Mouse (Mus musculus) MN1 (cell line): ENCODE results near the gene Nt5c2.
A peak's percentile ranks its signal among the peaks of the same experiment; 100 is the strongest.

Experiments used
- DNase-seq: peaks from one replicate; pipeline ENCODE4 v3.0.0-alpha.2; 2016; ENCODE audit warnings: low spot score

Nt5c2 gene

DNA sequence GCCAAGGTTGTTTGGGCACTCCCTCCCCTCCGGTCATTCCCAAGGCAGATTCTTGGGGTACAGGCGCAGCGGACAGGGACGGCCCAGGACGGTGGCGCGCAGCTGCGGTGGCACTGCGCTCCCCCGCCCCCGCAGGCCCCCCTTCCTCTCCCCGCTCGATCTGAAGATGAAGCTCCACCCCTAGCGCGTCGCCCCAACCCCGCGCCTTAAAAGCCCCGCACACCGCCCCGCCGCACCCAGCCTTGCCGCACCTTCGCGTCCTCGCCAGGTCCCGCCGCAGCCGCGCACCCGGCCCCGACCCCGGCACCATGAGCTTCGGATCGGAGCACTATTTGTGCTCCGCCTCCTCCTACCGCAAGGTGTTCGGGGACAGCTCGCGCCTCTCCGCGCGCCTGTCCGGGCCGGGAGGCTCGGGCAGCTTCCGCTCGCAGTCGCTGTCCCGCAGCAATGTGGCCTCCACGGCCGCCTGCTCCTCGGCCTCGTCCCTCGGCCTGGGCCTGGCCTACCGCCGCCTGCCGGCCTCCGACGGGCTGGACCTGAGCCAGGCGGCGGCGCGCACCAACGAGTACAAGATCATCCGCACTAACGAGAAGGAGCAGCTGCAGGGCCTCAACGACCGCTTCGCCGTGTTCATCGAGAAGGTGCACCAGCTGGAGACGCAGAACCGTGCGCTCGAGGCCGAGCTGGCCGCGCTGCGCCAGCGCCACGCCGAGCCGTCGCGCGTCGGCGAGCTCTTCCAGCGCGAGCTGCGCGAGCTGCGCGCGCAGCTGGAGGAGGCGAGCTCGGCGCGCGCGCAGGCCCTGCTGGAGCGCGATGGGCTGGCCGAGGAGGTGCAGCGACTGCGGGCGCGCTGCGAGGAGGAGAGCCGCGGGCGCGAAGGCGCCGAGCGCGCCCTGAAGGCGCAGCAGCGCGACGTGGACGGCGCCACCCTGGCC, at the start of gene Nt5c2, which contains the start of gene Ina:
Nt5c2 (minus strand) TSS at position 707 of the 935 bp plus-strand sequence.
Ina (plus strand) TSS at position 252 of the 935 bp plus-strand sequence.
- DNase-seq = peak; percentile 88

DNA sequence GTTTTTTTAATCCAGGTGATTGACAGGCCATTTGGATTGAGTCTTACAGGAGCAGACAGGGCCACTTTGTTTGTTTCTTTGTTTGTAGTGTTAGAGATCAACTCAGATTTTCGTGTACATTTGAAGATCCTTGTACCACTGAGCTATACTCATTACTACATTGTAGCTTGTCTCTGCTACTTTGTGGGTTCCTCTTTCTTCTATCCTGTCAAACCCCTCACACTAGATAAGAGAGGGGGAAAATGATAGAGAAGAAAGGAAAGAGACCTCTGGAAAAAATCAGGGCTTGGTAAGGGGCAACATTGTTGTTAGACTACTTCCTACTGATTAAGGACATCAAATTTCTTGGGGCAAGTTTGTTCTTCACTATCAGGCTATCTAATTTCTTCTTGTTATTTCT, 42.7 kb upstream of the Nt5c2 start:
- no peak for DNase-seq

DNA sequence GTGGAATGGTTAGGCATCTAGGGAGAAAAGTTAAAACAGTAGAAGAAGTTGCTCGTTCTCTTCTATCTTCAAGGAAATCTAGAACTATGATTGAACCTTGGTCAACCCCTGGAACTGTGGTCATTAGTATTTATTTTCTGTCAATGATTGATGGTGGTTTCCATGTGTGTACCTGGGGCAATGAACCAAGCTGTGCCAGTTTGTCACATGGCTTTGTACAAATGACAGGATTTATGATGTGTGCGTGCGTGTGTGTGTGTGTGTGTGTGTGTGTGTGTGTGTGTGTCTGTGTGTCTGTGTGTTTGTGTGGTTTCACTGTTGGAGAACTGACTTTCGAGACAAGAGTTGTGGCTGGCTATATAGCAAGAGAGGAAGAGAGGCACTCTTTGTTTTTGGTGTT, 38.5 kb upstream of the Nt5c2 start:
- no peak for DNase-seq

DNA sequence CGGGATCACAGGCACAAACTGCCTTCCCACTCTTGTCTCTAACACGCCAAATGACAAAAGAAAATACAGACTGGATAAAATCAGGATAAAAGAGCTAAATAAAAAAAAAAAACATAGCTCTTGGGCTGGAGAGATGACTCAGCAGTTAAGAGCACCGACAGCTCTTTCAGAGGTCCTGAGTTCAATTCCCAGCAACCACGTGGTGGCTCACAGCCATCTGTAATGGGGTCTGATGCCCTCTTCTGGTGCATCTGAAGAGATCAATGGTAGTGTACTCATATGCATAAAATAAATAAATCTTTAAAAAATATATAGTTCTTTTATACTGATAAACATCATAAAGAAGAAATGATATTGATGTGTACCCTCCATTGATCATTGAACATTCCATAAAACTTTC, 38.0 kb upstream of the Nt5c2 start:
- no peak for DNase-seq

DNA sequence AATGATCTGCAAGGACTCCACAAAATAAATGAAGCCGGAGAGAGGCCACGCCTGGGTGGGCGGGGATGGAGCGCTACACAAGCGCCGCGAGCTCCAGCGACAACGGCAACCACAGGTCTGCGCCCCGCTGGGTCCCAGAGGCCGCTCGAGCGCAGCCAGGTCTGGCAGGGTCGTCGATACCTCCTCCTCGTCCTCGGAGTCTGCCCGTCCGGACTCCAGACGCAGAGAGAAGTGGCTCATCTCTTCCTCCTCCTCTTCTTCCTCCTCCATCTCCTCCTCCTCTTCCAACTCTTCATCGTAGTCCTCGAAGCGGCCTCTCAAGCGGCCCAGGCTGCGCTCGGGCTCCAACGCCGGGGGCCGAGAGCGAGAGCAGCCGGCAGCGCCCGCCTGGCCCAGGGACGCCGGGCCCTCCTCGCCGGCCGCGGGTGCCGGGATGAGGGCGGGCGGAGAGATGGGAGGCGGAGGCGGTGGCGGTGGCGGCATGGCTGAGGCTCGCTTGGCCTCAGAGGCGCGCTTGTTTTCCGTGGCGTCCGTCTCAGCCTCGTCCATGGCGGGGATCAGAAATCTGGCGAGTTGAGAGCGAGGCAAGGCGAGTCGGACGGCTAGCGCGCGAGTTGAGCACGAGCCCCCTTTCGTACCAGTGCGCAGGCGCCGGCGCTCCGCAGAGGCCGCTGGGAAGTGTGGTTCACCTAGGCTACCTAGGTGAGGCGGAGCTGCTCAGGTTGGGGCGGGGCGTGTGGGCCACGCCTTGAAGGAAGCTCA, 35.5 kb upstream of the Nt5c2 start, which contains the start of gene Pcgf6:
Pcgf6 (minus strand) TSS at position 636 of the 762 bp plus-strand sequence.
- peak; percentile 84 for DNase-seq

DNA sequence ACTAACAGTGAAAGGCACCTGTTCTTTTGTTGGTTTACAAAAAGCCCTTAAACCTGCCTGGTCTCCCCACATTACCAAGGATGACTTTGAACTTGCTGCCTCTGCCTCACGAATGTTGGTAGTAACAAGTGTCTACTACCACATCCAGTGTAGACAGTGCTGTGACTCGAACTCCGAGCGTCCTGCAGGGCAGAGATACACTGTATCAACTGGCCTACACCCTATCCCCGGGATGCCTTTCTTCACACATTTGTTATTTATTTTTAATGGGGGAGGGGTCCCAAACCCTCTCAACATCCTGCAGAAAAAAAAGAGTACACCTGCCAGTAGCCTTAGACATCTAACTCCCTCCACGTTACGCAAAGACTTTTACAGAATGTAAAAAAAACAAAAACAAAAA, 34.9 kb upstream of the Nt5c2 start:
- no peak for DNase-seq

DNA sequence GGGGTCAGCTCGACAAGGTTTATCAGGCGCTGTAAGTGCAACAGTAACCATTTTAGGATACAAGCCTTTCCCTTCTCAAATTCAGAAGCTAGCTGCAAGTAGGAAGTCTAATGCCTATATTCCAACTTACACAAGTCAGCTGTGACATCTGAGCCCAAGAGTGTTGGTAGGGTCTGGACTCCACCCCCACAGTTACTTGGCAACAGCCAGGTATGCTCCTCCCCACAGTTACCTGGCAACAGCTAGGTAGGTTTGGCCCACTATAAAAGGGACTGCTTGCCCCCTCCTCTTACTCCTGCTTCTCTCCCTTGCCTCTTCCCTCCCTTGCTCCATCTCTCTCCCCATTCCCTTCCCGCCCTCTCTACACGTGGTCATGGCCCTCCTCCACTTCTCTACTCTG, 34.1 kb upstream of the Nt5c2 start:
- no peak for DNase-seq

DNA sequence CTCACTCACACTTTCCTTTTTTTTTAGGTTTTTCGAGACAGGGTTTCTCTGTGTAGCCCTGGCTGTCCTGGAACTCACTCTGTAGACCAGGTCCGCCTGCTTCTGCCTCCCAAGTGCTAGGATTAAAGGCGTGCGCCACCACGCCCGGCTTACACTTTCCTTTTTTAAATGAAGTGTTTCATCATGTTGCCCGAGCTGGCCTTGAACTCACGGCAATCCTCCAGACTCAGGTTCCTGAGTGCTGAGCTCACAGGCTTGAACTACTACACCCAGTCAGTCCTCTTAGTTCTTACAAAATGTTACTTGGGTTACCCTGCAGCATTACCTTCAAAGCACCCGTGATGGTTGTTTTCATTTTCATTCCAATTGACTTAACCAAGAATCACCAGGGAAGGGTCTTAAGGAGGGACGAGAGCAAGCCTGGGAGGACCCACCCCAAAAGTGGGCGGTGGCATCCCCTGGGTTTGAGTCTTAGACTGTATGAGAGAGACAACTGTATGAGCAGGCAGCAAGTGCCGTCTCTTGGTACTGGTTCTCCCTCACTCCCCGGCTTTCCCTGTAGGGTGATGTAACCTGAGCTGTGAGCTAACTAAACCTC, 32.4 kb upstream of the Nt5c2 start:
- no peak for DNase-seq

DNA sequence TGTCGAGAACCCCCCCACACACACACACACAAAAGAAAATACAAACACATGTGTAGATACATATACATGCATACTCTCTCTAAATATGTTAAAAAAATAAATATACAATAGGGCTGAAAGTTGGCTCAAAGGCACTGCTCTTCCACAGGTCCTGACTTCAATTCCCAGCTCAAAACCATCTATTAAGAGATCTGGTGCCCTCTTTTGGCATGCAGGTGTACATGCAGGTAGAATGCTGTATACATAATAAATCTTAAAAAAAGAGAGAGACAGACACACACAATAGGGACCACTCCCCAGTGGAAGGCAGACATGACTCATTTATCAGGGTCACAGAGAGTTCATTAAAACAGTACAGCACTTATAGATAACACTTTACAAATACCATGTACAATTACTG, 31.4 kb upstream of the Nt5c2 start:
- DNase-seq = no peak

DNA sequence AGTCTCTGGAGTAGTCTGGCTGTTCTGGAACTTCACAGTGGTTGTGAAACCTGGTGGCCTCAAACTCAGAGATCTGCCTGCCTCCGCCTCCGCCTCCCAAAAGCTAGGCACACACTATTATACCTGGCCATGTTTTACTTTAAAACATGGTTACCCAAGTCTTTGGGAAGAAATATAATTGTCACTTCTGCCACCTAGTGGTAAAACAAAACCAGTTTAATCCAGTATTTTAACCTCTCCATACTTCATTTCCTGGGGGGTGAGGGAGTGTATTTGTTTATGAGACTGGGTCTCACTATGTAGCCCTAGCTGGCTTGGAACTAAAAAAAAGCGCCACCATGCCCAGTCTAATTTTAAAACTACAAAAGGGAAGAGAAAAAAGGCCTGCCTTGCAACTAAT, 28.7 kb upstream of the Nt5c2 start:
- peak; percentile 37 for DNase-seq

DNA sequence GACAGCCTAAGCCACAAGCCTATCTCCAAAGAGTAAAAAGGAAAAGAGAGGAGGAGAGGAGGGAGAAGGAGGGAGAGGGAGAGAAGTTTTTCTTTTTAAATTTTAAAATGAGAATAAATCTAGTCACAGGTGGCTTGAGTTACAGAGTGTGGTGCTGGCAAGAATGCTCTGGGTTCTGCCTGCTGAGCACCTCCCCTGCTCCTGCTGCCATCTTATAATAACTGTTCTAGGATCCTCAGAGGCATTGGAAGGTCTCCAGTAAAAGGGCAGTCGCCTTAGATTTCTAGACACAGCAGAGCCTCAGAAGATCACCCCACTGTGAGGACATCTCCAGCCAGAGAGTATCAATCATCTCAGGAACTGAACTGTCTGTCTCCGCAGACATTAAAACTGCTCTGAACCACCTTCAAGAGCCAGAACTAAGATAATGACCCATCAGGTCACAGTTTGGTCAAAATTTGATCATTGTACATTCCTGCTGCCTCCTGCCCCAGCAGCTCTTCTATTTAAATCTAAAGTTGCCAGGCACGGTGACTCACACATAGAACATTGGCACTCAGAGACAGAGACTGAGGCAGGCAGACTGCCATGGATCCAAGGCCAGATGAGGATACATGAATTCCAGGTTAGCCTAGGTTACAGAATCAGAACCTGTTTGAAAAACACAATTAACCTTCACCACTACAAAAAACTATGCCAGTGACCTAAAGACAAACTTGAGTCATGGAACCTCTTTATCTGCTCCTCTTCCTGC, 25.9 kb upstream of the Nt5c2 start:
- DNase-seq = no peak

DNA sequence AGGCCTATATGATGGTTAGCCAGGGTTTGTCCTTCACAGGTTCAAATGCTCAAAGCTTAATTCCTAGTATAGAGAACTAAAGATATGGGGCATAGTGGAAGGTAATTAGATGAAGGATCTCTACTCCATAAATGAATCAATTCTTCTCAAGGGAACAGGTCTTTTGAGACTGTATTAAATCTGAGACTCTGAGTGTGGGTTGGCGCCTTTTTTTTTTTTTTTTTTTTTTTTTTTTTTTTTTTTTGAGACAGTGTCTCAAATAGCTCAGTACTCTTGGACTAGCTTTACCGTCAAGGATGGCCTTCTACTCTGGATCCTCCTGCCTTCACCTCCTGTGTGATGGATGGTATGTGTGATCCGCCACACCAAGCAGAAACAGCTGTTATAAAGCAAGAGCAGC, 21.6 kb upstream of the Nt5c2 start:
- DNase-seq = no peak

DNA sequence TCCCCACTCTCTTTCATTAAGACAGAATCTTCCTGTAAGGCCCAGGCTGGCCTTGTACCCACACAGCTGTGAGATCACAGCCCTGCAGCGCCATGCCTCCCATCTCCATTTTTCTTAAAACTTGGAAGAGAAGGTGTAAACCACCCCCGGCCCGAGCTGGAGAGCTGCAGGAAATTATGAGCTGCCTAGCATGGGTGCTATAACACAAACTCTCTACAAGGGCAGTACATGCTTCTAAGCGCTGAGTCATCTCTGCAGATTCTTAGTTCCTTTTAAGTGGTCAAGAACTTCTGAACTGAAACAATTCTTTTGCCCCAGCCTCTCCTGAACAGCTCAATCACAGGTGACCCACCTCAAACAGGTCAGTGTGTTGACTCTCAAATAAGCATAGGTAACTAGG, 20.0 kb upstream of the Nt5c2 start:
- no peak for DNase-seq

DNA sequence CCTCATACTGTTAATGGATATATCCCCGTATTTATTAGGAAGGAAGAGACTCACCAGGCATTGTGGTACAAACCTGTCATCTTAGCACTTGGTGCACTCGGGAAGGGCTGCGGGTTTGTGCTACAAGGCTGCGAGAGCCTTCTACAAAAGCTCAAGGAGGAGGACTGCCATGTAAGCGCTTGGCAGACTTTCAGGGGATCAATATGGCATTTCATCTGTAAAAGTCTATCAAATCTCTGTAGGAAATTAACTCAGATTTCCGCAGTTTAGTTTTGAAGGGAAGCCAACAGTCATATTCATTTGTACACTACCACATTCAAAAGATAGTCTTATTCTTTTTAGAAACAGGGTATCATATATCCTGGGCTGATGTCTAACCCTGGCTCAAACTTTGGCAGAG, 16.8 kb upstream of the Nt5c2 start:
- DNase-seq = no peak

DNA sequence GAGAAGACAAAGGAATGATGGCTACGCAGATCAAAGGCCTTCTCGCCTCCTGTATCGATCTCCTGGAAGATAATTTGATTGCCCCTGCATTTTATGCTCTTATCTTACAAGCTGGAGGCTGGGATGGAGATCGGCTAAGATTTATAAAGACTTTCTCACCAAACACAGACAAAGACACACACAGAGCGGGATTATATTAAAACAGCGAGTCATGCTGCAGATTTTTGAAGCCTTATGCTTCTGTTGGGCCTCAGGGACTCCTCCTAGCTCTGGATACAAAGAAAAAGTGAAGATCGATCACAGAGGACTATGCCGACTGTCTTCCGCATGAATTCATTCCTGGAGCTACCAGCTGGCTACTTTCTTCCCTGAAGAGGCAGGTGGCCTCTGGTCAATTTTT, 14.8 kb upstream of the Nt5c2 start:
- DNase-seq = peak; percentile 50

DNA sequence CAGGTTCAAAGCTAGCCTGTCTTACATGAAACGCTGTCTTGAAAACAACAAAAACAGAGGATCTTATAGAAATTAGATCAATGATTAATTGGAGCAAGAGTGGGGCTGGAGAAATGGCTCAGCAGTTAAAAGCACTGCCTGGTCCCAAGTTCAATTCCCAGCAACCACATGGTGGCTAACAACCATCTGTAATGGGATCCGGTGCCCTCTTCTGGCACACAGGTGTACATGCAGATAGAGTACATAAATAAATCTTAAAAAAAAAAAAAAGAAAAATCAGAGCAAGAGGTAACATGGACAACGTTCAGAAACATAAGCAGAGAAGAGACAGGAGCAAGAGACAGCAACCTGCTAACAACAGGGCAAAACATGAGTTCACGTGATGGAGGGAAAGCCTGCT, 11.6 kb upstream of the Nt5c2 start:
- no peak for DNase-seq

DNA sequence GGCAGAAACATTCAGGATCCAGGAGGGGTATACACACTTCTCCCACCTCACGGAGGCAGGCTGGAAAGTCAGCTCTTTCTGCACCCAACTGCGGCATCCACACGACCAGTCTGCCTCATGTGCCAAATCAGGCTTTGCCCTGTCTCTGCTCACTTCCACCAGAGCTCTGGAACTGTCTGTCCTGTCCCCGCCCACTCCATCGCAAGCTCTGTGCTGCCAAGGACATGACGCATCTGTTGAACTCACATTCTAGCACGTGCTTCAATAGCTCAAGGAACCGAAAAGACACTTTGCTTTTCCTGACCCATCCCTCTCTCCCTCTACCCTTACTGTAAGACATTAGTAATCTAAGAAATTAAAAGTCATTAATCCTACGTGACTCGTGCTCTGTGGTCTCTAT, 10.0 kb upstream of the Nt5c2 start:
- peak; percentile 70 for DNase-seq

DNA sequence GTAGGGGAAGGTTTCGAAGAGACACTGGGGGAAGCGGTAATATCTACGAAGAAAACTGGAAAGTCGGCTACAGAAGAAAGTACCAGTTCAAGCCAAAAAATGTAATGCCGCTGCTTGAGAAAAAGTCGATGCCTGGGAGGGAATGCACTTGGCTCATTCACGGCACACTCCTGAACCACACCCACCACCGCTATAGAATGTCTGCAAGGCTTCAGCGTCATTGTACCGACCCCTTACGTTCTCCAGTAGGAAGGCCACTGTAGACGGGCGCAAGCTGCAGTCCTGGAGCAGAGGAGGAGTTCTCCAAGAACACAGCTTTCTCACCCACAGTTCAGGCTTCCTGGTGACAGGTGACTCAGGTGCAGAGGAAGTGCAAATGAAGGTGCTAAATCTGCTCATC, 8.6 kb upstream of the Nt5c2 start:
- DNase-seq = no peak

DNA sequence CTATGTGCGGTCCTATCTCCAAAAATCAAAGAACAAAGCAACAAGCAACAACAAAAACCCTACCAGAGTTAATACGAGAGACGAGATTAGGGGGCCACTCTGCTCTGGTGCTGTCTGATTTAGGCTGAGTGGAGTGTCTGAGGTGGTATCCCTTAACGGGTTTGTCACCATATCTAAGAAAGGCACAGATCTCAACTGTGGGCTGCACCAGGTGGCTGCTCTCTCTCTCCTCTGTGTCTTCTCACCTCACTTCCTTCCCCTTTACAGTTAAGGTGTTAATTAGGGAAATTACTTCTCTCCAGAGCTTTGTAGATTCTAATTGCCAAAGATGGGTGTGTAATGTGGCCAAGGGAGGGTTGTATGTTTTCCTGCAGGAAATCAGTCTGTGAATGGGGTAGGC, 7.8 kb upstream of the Nt5c2 start:
- no peak for DNase-seq

DNA sequence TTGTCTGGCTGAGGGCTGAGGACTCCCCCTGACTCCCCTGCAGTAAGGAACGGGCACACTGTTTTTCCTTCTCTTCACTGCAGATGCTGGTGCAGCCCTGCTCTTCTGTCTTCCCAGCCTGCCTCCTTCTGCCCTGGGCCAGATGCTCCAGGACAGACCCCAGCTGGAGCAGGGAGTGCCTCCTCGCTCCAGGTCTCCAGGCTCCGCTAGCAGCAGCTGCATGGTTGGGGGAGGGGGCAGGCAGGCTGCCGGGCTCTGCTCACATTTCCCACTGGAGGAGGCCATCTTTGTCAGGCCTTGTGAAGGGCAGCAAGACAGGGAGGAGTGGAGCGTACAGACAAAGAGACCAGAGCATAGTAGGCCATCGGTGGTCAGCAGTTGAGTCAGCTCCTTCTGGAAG, 4.4 kb upstream of the Nt5c2 start:
- peak; percentile 77 for DNase-seq

DNA sequence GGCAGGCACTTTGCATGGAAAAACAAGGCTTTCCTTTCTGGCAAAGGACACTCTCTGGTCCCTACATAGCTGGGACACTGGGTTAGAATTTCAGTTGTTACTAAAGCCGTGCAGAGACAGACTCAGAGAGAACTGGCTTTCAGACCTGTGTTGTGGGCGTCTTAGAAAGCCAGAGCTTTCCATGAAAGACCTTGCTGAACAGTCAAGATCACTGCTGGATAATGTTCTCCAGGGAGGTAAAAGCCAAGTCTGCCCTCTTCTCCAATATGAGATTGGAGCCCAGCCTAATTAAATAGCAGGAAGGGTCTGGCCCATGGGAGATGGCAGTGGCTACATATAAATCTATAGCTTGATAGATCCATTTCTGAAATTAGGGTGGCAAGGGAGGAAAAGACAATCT, 3.4 kb upstream of the Nt5c2 start:
- peak; percentile 54 for DNase-seq

DNA sequence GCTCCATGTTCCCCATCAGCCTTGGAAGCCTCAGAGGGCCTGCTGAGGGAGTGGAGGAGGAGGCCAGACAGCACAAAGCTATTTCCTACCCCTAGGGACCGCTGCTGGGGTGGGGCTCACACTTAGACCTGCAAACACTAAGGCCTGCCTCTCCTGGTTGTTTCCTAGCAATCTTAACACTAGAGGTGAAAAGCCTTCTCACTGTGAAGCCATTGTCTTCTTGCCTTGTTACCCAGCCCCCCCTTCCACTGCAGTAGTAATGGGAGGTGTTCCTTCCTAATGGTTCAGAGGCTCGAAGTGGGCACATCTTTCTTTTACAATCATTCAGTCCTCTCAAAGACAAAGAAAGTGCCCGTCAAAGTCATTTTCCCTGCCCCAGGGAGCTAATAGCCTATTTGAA, 2.9 kb upstream of the Nt5c2 start:
- peak; percentile 60 for DNase-seq
